Mouse (Mus musculus): ENCODE data around the gene H13.

GRCm38 (mm10) chr2:152696016-152696415 is 26.8 kb downstream of the H13 start:
- TF ChIP-seq POLR2A (IDR thresholded peaks at IDR 0.05; ENCODE audit: borderline replicate concordance, control insufficient read depth, low read depth, low read length) (no peak), CTCF (IDR thresholded peaks at IDR 0.05; ENCODE audit: control insufficient read depth, insufficient read depth, low read length) (no peak)
